18 mouse cellular contexts compared by ENCODE assay signal in the genomic region with DNA sequence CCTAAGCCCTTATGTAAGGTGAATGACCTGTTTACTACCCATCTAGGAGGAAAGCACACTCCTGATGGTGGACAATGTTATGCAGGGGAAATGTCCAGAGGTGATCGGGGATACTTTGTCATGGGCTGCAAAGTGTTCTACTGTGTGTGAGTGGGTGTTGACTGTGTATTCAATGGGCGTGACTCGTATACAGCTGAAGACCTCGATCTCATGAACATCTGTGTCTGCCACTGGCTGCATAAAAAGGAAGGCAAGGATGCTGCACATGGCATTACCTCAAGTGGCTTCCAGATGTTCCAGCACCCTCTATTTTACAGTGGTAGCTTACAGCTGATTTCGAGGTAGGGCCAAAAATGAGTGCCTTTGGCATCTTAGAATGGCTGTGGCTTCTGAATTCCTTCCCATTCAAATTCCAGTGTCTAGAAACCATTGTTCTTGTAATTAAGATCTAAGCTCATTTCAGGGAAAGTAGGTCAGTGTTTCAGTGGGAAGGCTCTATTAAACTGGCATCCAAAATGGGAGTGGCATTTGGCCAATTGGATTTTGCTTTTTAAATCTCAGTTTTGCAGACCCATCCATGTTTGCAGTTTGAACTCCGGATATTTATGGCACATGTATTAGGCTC.
DNase-seq lines count a peak whose midpoint lies in the region; ATAC-seq and TF ChIP-seq lines count a peak whose summit lies in the region.
"Had no signal": no experiment of that assay in that cellular context is flagged by ENCODE, and none has a peak within 500 bp of the region (broad histone marks: within the 10 kb centered on the region; RNA-seq: fewer than 3 reads in every experiment).

No protein-coding gene starts in this region.

- H3K4me3 ChIP-seq in forebrain, embryonic 10.5 days = no peak overlapping the region
- no peak overlapping the region for H3K4me3 ChIP-seq in forebrain, postnatal 0 days (ENCODE audit: low read depth, low read length)
- no peak overlapping the region for H3K4me3 ChIP-seq in hindbrain, embryonic 14.5 days (replicated peaks; ENCODE audit: low read length)
- no peak overlapping the region for H3K4me3 ChIP-seq in hindbrain, embryonic 11.5 days (ENCODE audit: low read depth, low read length)
- H3K4me3 ChIP-seq: forebrain, embryonic 13.5 days; heart, embryonic 12.5 days; liver, embryonic 12.5 days; lung, embryonic 15.5 days; megakaryocyte, embryonic 14.5 days had no signal

- H3K9ac ChIP-seq in forebrain, postnatal 0 days = no peak overlapping the region
- H3K9ac ChIP-seq in hindbrain, embryonic 14.5 days = no peak overlapping the region
- H3K9ac ChIP-seq in hindbrain, embryonic 11.5 days (ENCODE audit: low read depth, low read length) = no peak overlapping the region
- H3K9ac ChIP-seq: forebrain, embryonic 13.5 days; heart, embryonic 12.5 days; liver, embryonic 12.5 days; lung, embryonic 15.5 days had no signal

- H3K4me2 ChIP-seq in forebrain, postnatal 0 days (ENCODE audit: low read depth) = no peak overlapping the region
- H3K4me2 ChIP-seq in hindbrain, embryonic 14.5 days (replicated peaks) = no peak overlapping the region
- H3K4me2 ChIP-seq in hindbrain, embryonic 11.5 days (replicated peaks; ENCODE audit: low read depth, low read length) = no peak overlapping the region
- H3K4me2 ChIP-seq: forebrain, embryonic 13.5 days; heart, embryonic 12.5 days; liver, embryonic 12.5 days; lung, embryonic 15.5 days had no signal

- H3K4me1 ChIP-seq in forebrain, embryonic 10.5 days = peaks cover 27% of the 10 kb centered on the region
- H3K4me1 ChIP-seq in forebrain, postnatal 0 days (ENCODE audit: insufficient read depth) = 0 out of 2 replicates have a peak, but pooled peaks cover 4% of the 10 kb centered on the region
- H3K4me1 ChIP-seq in hindbrain, embryonic 14.5 days (replicated peaks; ENCODE audit: control insufficient read depth, insufficient read depth, low read length) = peaks cover 28% of the 10 kb centered on the region
- H3K4me1 ChIP-seq in hindbrain, embryonic 11.5 days (replicated peaks; ENCODE audit: control insufficient read depth, insufficient read depth, low read length) = no peaks in the 10 kb centered on the region
- H3K4me1 ChIP-seq: liver, embryonic 12.5 days; lung, embryonic 15.5 days; megakaryocyte, embryonic 14.5 days had no signal

- H3K27me3 ChIP-seq in forebrain, embryonic 10.5 days (ENCODE audit: poor library complexity, severe bottlenecking) = no peaks in the 10 kb centered on the region
- H3K27me3 ChIP-seq in forebrain, postnatal 0 days (ENCODE audit: insufficient read depth, low read length) = no peaks in the 10 kb centered on the region
- H3K27me3 ChIP-seq in hindbrain, embryonic 14.5 days (ENCODE audit: control insufficient read depth, insufficient read depth, low read length) = no peaks in the 10 kb centered on the region
- H3K27me3 ChIP-seq in hindbrain, embryonic 11.5 days (ENCODE audit: control insufficient read depth, insufficient read depth, low read length) = no peaks in the 10 kb centered on the region
- H3K27me3 ChIP-seq: forebrain, embryonic 13.5 days; heart, embryonic 12.5 days; liver, embryonic 12.5 days; lung, embryonic 15.5 days; megakaryocyte, embryonic 14.5 days had no signal

- no peak for ATAC-seq in forebrain, postnatal 0 days
- no peak for ATAC-seq in hindbrain, embryonic 14.5 days (ENCODE audit: low FRiP score)
- ATAC-seq in hindbrain, embryonic 11.5 days (ENCODE audit: low FRiP score) = no peak
- ATAC-seq: forebrain, embryonic 13.5 days; liver, embryonic 12.5 days had no signal

- DNase-seq in forebrain, embryonic 10.5 days (ENCODE audit: extremely low spot score, low spot score) = no peak
- DNase-seq in forebrain, postnatal 0 days = no peak
- no peak for DNase-seq in hindbrain, embryonic 14.5 days (ENCODE audit: low spot score)
- no peak for DNase-seq in hindbrain, embryonic 11.5 days (ENCODE audit: low spot score)
- DNase-seq in 3T3-L1 (ENCODE audit: low read depth, low spot score) (peak; percentile 31), ZHBTc4 (ENCODE audit: low read depth, low spot score) (peak; percentile 59), adipocyte (ENCODE audit: low spot score) (no peak)
- DNase-seq: adrenal gland, postnatal 25 days; kidney, adult 8-10 months; layer of hippocampus, postnatal 36 days; right cerebral cortex, postnatal 14 days; thymus, postnatal 4 days had no signal

- no peak for TF ChIP-seq CTCF in forebrain, postnatal 0 days (IDR thresholded peaks at IDR 0.05; ENCODE audit: low read depth)

- H3K9me3 ChIP-seq in forebrain, embryonic 10.5 days = no peaks in the 10 kb centered on the region
- no peaks in the 10 kb centered on the region for H3K9me3 ChIP-seq in forebrain, postnatal 0 days (ENCODE audit: low read length)
- H3K9me3 ChIP-seq in hindbrain, embryonic 14.5 days (ENCODE audit: control insufficient read depth, low read length) = no peaks in the 10 kb centered on the region
- H3K9me3 ChIP-seq in hindbrain, embryonic 11.5 days (ENCODE audit: control insufficient read depth, low read length) = no peaks in the 10 kb centered on the region
- H3K9me3 ChIP-seq: forebrain, embryonic 13.5 days; heart, embryonic 12.5 days; liver, embryonic 12.5 days; lung, embryonic 15.5 days had no signal

- peaks cover 100% of the 10 kb centered on the region for H3K36me3 ChIP-seq in forebrain, embryonic 10.5 days (replicated peaks)
- peaks cover 10% of the 10 kb centered on the region; the same call in 1 of the 2 replicates for H3K36me3 ChIP-seq in forebrain, postnatal 0 days (ENCODE audit: insufficient read depth)
- H3K36me3 ChIP-seq in hindbrain, embryonic 14.5 days (replicated peaks; ENCODE audit: control insufficient read depth, insufficient read depth) = peaks cover 16% of the 10 kb centered on the region
- no peaks in the 10 kb centered on the region for H3K36me3 ChIP-seq in hindbrain, embryonic 11.5 days (ENCODE audit: control insufficient read depth, insufficient read depth, low read length)
- H3K36me3 ChIP-seq: G1E; liver, embryonic 12.5 days had no signal

- WGBS in forebrain, embryonic 10.5 days = 90% methylated on average over 6 of the region's 6 CpGs
- 78% methylated on average over 6 of the region's 6 CpGs for WGBS in forebrain, postnatal 0 days
- 83% methylated on average over 6 of the region's 6 CpGs for WGBS in hindbrain, embryonic 14.5 days
- 89% methylated on average over 6 of the region's 6 CpGs for WGBS in hindbrain, embryonic 11.5 days

- peak overlapping the region; percentile 2; the same call in 1 of the 2 replicates for H3K27ac ChIP-seq in forebrain, embryonic 10.5 days
- no peak overlapping the region for H3K27ac ChIP-seq in forebrain, postnatal 0 days (ENCODE audit: low read depth, low read length)
- H3K27ac ChIP-seq in hindbrain, embryonic 14.5 days = peak overlapping the region; percentile 51
- no peak overlapping the region for H3K27ac ChIP-seq in hindbrain, embryonic 11.5 days (ENCODE audit: low read depth, low read length)
- H3K27ac ChIP-seq: liver, embryonic 12.5 days; lung, embryonic 15.5 days had no signal

Comparison
In these comparisons a context has a peak if more than half of its experiments do, and no peak if none do; other contexts are left out.
1. H3K27ac ChIP-seq: peak in forebrain, embryonic 10.5 days (single experiment) and hindbrain, embryonic 14.5 days (single experiment); none in forebrain, postnatal 0 days (single experiment) and hindbrain, embryonic 11.5 days (single experiment).
2. DNase-seq: peak in 3T3-L1 (single experiment) and ZHBTc4 (single experiment); none in forebrain, embryonic 10.5 days (single experiment), forebrain, postnatal 0 days (single experiment), hindbrain, embryonic 14.5 days (single experiment), hindbrain, embryonic 11.5 days (single experiment) and adipocyte (single experiment).